Mouse (Mus musculus) MN1 (cell line): ENCODE data around the gene Slc22a20.
A peak's percentile ranks its signal among the peaks of the same experiment; 100 is the strongest.

Experiments used
- DNase-seq: peaks from one replicate; pipeline ENCODE4 v3.0.0-alpha.2; 2016; ENCODE audit warnings: low spot score

Slc22a20 gene

GRCm38 (mm10) chr19:5952071-5952691, 33.8 kb downstream of the Slc22a20 start:
- DNase-seq = peak; percentile 14

GRCm38 (mm10) chr19:5951631-5952030, 34.3 kb downstream of the Slc22a20 start:
- no peak for DNase-seq

GRCm38 (mm10) chr19:5950218-5950617, 35.7 kb downstream of the Slc22a20 start:
- DNase-seq = no peak

GRCm38 (mm10) chr19:5945891-5946290, 40.1 kb downstream of the Slc22a20 start:
- no peak for DNase-seq

GRCm38 (mm10) chr19:5945027-5945426, 40.9 kb downstream of the Slc22a20 start:
- DNase-seq = peak; percentile 41

- no peak for DNase-seq
Measured at GRCm38 (mm10) chr19:5944145-5944544, 41.8 kb downstream of the Slc22a20 start.

- no peak for DNase-seq
Measured at GRCm38 (mm10) chr19:5943404-5943803, 42.5 kb downstream of the Slc22a20 start.

- no peak for DNase-seq
Measured at GRCm38 (mm10) chr19:5942581-5942980, 43.4 kb downstream of the Slc22a20 start.

- DNase-seq = peak; percentile 17
Measured at GRCm38 (mm10) chr19:5940656-5941055, 45.3 kb downstream of the Slc22a20 start.

GRCm38 (mm10) chr19:5940173-5940572, 45.8 kb downstream of the Slc22a20 start:
- DNase-seq = peak; percentile 79

- DNase-seq = no peak
Measured at GRCm38 (mm10) chr19:5939715-5940114, 46.2 kb downstream of the Slc22a20 start.

GRCm38 (mm10) chr19:5938516-5938915, 47.4 kb downstream of the Slc22a20 start:
- no peak for DNase-seq

- peak; percentile 40 for DNase-seq
Measured at GRCm38 (mm10) chr19:5937836-5938406, 48.0 kb downstream of the Slc22a20 start.

- DNase-seq = peak; percentile 11
Measured at GRCm38 (mm10) chr19:5937095-5937835, 48.7 kb downstream of the Slc22a20 start.

- DNase-seq = no peak
Measured at GRCm38 (mm10) chr19:5935691-5936090, 50.3 kb downstream of the Slc22a20 start.

- DNase-seq = no peak
Measured at GRCm38 (mm10) chr19:5935266-5935665, 50.7 kb downstream of the Slc22a20 start.

- no peak for DNase-seq
Measured at GRCm38 (mm10) chr19:5929634-5930596, 56.0 kb downstream of the Slc22a20 start.

GRCm38 (mm10) chr19:5928546-5928945, 57.4 kb downstream of the Slc22a20 start:
- no peak for DNase-seq

- DNase-seq = no peak
Measured at GRCm38 (mm10) chr19:5928104-5928503, 57.8 kb downstream of the Slc22a20 start.

GRCm38 (mm10) chr19:5927532-5927931, 58.4 kb downstream of the Slc22a20 start:
- no peak for DNase-seq

GRCm38 (mm10) chr19:5927026-5927425, 58.9 kb downstream of the Slc22a20 start:
- DNase-seq = no peak

- no peak for DNase-seq
Measured at GRCm38 (mm10) chr19:5925311-5925855, 60.6 kb downstream of the Slc22a20 start.
